Mouse (Mus musculus): ENCODE data around the gene Rhobtb3. TPM values are rescaled to one million over a fixed set of nuclear protein-coding genes. Genes with fewer than 3 reads are reported as not detected.

Gene Rhobtb3
- polyA plus RNA-seq, 2 experiments: 1.9 to 3.4 TPM

DNA sequence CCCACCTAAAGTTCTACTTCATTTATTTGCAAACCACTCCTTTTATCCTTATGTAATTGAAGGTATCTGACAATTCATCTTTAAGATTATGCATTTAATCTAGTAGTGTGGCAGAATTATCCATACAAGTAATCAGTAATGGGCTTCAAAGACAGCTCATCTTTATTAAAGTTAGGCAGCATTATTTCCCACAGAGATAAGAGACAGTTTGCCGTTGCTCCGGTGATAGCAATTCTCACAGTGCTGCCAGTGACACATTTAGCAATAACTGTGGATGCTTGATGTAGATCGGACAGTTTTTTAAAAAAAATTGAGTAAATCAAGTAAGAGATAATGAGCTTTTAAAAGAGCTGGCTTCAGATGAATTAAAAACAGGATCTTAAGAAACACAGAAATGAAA lies 51.4 kb downstream of the Rhobtb3 start:
- no peak for TF ChIP-seq CTCF (IDR thresholded peaks at IDR 0.05; ENCODE audit: low read depth)
- no peak for TF ChIP-seq EP300 (IDR thresholded peaks at IDR 0.05; ENCODE audit: low read depth)
- Histone ChIP-seq H3K4me2 (ENCODE audit: low read depth) (no peak overlapping the region), H3K4me1 (replicated peaks; ENCODE audit: control insufficient read depth in 2 of 2, insufficient read depth in 2 of 2, low read length in 1 of 2) (no peaks in the 10 kb centered on the region; a peak in 1 of 4 replicates), H3K4me3 (ENCODE audit: insufficient read depth in 1 of 2, low read depth in 2 of 2, low read length in 2 of 2) (no peak overlapping the region), H3K9ac (replicated peaks) (no peak overlapping the region), H3K27ac (no peak overlapping the region), H3K36me3 (replicated peaks; ENCODE audit: control insufficient read depth, insufficient read depth, low read depth) (no peaks in the 10 kb centered on the region), H3K27me3 (ENCODE audit: control insufficient read depth, insufficient read depth, low read length) (no peaks in the 10 kb centered on the region), H3K9me3 (ENCODE audit: control insufficient read depth, low read length) (no peaks in the 10 kb centered on the region)
- DNase-seq (ENCODE audit: low read depth in 3 of 3, low spot score in 3 of 3) (no peak), ATAC-seq (ENCODE audit: insufficient read depth) (no peak)
- WGBS (ENCODE audit: insufficient replicate concordance): 27% methylated on average over 3 of the region's 3 CpGs

DNA sequence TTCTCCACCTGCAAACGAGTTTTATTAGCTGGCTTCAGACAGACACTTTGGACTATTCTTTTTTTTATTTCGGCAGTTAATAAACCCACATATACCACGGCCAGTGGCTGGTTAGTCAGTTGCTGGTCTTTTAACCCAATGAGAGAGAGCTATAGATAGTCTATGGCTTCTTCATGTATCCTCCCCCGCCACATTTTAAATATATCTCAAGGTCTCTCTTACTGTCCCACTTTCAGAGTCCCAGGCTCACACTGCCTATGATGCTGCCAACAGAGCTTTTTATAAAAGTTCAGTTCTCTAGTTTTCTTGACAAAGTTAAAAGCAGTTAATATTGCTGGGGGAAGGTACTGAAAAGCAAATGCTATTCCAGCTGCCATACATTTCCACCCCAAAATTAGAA lies 51.9 kb downstream of the Rhobtb3 start:
- Histone ChIP-seq H3K36me3 (replicated peaks; ENCODE audit: control insufficient read depth, insufficient read depth, low read depth) (no peaks in the 10 kb centered on the region), H3K4me1 (replicated peaks; ENCODE audit: control insufficient read depth in 2 of 2, insufficient read depth in 2 of 2, low read length in 1 of 2) (no peaks in the 10 kb centered on the region; a peak in 1 of 4 replicates), H3K9ac (replicated peaks) (no peak overlapping the region), H3K9me3 (ENCODE audit: control insufficient read depth, low read length) (no peaks in the 10 kb centered on the region), H3K4me3 (ENCODE audit: insufficient read depth in 1 of 2, low read depth in 2 of 2, low read length in 2 of 2) (no peak overlapping the region), H3K4me2 (ENCODE audit: low read depth) (no peak overlapping the region), H3K27ac (no peak overlapping the region), H3K27me3 (ENCODE audit: control insufficient read depth, insufficient read depth, low read length) (no peaks in the 10 kb centered on the region)
- ATAC-seq (ENCODE audit: insufficient read depth) (no peak), DNase-seq (ENCODE audit: low read depth in 3 of 3, low spot score in 3 of 3) (no peak)
- 60% methylated on average over 4 of the region's 4 CpGs for WGBS (ENCODE audit: insufficient replicate concordance)
- no peak for TF ChIP-seq CTCF (IDR thresholded peaks at IDR 0.05; ENCODE audit: low read depth)
- no peak for TF ChIP-seq EP300 (IDR thresholded peaks at IDR 0.05; ENCODE audit: low read depth)

DNA sequence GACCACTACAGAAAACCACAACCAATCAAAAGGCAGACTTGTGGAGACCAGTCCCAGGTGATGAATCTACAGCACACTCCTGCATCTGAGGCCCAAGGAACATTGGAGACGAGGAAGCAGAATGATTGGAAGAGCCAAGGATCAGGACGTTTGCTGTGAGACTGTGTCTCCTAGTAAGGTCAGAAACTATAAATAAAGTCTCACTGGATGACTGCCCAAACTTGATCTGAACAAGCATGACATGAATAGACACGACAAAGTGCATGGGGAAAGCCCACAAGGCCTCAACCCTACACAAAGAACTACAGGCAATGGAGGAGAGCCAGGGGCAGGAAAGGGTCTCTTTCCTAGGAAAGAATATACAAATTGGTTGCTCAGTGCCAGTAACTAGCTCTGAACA lies 59.9 kb downstream of the Rhobtb3 start:
- Histone ChIP-seq H3K27me3 (ENCODE audit: control insufficient read depth, insufficient read depth, low read length) (no peaks in the 10 kb centered on the region), H3K4me2 (ENCODE audit: low read depth) (no peak overlapping the region), H3K9me3 (ENCODE audit: control insufficient read depth, low read length) (no peaks in the 10 kb centered on the region), H3K27ac (no peak overlapping the region), H3K36me3 (replicated peaks; ENCODE audit: control insufficient read depth, insufficient read depth, low read depth) (no peaks in the 10 kb centered on the region), H3K9ac (replicated peaks) (no peak overlapping the region), H3K4me1 (replicated peaks; ENCODE audit: control insufficient read depth in 2 of 2, insufficient read depth in 2 of 2, low read length in 1 of 2) (no peaks in the 10 kb centered on the region), H3K4me3 (ENCODE audit: insufficient read depth in 1 of 2, low read depth in 2 of 2, low read length in 2 of 2) (no peak overlapping the region)
- no peak for TF ChIP-seq CTCF (IDR thresholded peaks at IDR 0.05; ENCODE audit: low read depth)
- no peak for TF ChIP-seq EP300 (IDR thresholded peaks at IDR 0.05; ENCODE audit: low read depth)
- no peak for ATAC-seq (ENCODE audit: insufficient read depth)
- DNase-seq (ENCODE audit: low read depth in 3 of 3, low spot score in 3 of 3): no peak
- 70% methylated on average over 3 of the region's 3 CpGs for WGBS (ENCODE audit: insufficient replicate concordance)

GRCm38 (mm10) chr13:75880501-75880900 lies 63.2 kb downstream of the Rhobtb3 start:
- Histone ChIP-seq H3K4me3 (ENCODE audit: insufficient read depth in 1 of 2, low read depth in 2 of 2, low read length in 2 of 2) (no peak overlapping the region), H3K27me3 (ENCODE audit: control insufficient read depth, insufficient read depth, low read length) (no peaks in the 10 kb centered on the region), H3K4me1 (replicated peaks; ENCODE audit: control insufficient read depth in 2 of 2, insufficient read depth in 2 of 2, low read length in 1 of 2) (no peaks in the 10 kb centered on the region), H3K36me3 (replicated peaks; ENCODE audit: control insufficient read depth, insufficient read depth, low read depth) (no peaks in the 10 kb centered on the region), H3K9ac (replicated peaks) (no peak overlapping the region), H3K27ac (no peak overlapping the region), H3K9me3 (ENCODE audit: control insufficient read depth, low read length) (no peaks in the 10 kb centered on the region), H3K4me2 (ENCODE audit: low read depth) (no peak overlapping the region)
- TF ChIP-seq EP300 (IDR thresholded peaks at IDR 0.05; ENCODE audit: low read depth) (no peak), CTCF (IDR thresholded peaks at IDR 0.05; ENCODE audit: low read depth) (no peak)
- 64% methylated on average over 2 of the region's 2 CpGs for WGBS (ENCODE audit: insufficient replicate concordance)
- no peak for DNase-seq (ENCODE audit: low read depth in 3 of 3, low spot score in 3 of 3)
- no peak for ATAC-seq (ENCODE audit: insufficient read depth)

- Histone ChIP-seq H3K27ac (no peak overlapping the region), H3K36me3 (replicated peaks; ENCODE audit: control insufficient read depth, insufficient read depth, low read depth) (no peaks in the 10 kb centered on the region), H3K4me3 (ENCODE audit: insufficient read depth in 1 of 2, low read depth in 2 of 2, low read length in 2 of 2) (no peak overlapping the region), H3K9me3 (ENCODE audit: control insufficient read depth, low read length) (no peaks in the 10 kb centered on the region), H3K27me3 (ENCODE audit: control insufficient read depth, insufficient read depth, low read length) (no peaks in the 10 kb centered on the region), H3K4me2 (ENCODE audit: low read depth) (no peak overlapping the region), H3K4me1 (replicated peaks; ENCODE audit: control insufficient read depth in 2 of 2, insufficient read depth in 2 of 2, low read length in 1 of 2) (no peaks in the 10 kb centered on the region), H3K9ac (replicated peaks) (no peak overlapping the region)
- TF ChIP-seq CTCF (IDR thresholded peaks at IDR 0.05; ENCODE audit: low read depth): no peak
- no peak for TF ChIP-seq EP300 (IDR thresholded peaks at IDR 0.05; ENCODE audit: low read depth)
- 56% methylated on average over 3 of the region's 3 CpGs for WGBS (ENCODE audit: insufficient replicate concordance)
- DNase-seq (ENCODE audit: low read depth in 3 of 3, low spot score in 3 of 3) (no peak), ATAC-seq (ENCODE audit: insufficient read depth) (no peak)
These were observed 64.0 kb downstream of the Rhobtb3 start for GRCm38 (mm10) chr13:75879756-75880155.

Measured in liver, embryonic 14.5 days (tissue).